Mouse (Mus musculus) heart, adult 18-20 months (tissue): ENCODE results near the gene Lrsam1. TPM values are rescaled to one million over a fixed set of nuclear protein-coding genes. Genes with fewer than 3 reads are reported as not detected.

ENCODE experiments used
- DNase-seq, 2 experiments: peaks; one replicate each; pipeline ENCODE4 v3.0.0; 2021 to 2022; ENCODE audit warnings: mixed read lengths in 1 of 2
- total RNA-seq, 2 experiments: library from RNA; stranded (reverse); gene quantifications; 2 replicates each; pipeline ENCODE4 v1.2.3; 2021

The Lrsam1 gene
- total RNA-seq, 2 experiments from 2014 or later, result 15.1 to 15.9 TPM

GRCm38 (mm10) chr2:32926330-32927075 is 34.9 kb downstream of the Lrsam1 start:
- no peak for DNase-seq

GRCm38 (mm10) chr2:32924306-32924844 is 37.0 kb downstream of the Lrsam1 start:
- DNase-seq, result no peak

- DNase-seq, result no peak
These were observed 37.7 kb downstream of the Lrsam1 start for GRCm38 (mm10) chr2:32923551-32924250.

GRCm38 (mm10) chr2:32922564-32922963 is 38.9 kb downstream of the Lrsam1 start:
- DNase-seq, result no peak

GRCm38 (mm10) chr2:32921801-32922380 is 39.5 kb downstream of the Lrsam1 start:
- no peak for DNase-seq

- no peak for DNase-seq
These were observed 40.2 kb downstream of the Lrsam1 start for GRCm38 (mm10) chr2:32921235-32921634.

GRCm38 (mm10) chr2:32918391-32918790 is 43.0 kb downstream of the Lrsam1 start:
- DNase-seq, result no peak

- DNase-seq, result peak; percentile 56 to 81
These were observed 43.9 kb downstream of the Lrsam1 start for GRCm38 (mm10) chr2:32917526-32917925.

- DNase-seq, result peak; percentile 72 to 87
These were observed 46.5 kb downstream of the Lrsam1 start for GRCm38 (mm10) chr2:32914896-32915295.

- DNase-seq, result peak in 1 of 2 experiments; percentile 42
These were observed 47.1 kb downstream of the Lrsam1 start for GRCm38 (mm10) chr2:32914362-32914761.

GRCm38 (mm10) chr2:32912210-32912804 is 49.1 kb downstream of the Lrsam1 start:
- DNase-seq, result peak; percentile 77 to 91

GRCm38 (mm10) chr2:32911639-32912182 is 49.7 kb downstream of the Lrsam1 start:
- no peak for DNase-seq

GRCm38 (mm10) chr2:32908796-32909195 is 52.6 kb downstream of the Lrsam1 start:
- DNase-seq, result peak; percentile 62 to 73

- DNase-seq, result peak; percentile 69 to 81
These were observed 53.1 kb downstream of the Lrsam1 start for GRCm38 (mm10) chr2:32908272-32908671.

- no peak for DNase-seq
These were observed 54.0 kb downstream of the Lrsam1 start for GRCm38 (mm10) chr2:32907442-32907841.

- no peak for DNase-seq
These were observed 56.1 kb downstream of the Lrsam1 start for GRCm38 (mm10) chr2:32905297-32905696.

- no peak for DNase-seq
These were observed 56.8 kb downstream of the Lrsam1 start for GRCm38 (mm10) chr2:32904637-32905036.

GRCm38 (mm10) chr2:32903470-32903869 is 57.9 kb downstream of the Lrsam1 start:
- no peak for DNase-seq

- no peak for DNase-seq
These were observed 59.3 kb downstream of the Lrsam1 start for GRCm38 (mm10) chr2:32902126-32902525.

GRCm38 (mm10) chr2:32898983-32899382 is 62.4 kb downstream of the Lrsam1 start:
- DNase-seq, result no peak

GRCm38 (mm10) chr2:32896507-32897147 is 64.8 kb downstream of the Lrsam1 start:
- DNase-seq, result no peak
